Mouse (Mus musculus): ENCODE results near the gene Eci2.

DNA sequence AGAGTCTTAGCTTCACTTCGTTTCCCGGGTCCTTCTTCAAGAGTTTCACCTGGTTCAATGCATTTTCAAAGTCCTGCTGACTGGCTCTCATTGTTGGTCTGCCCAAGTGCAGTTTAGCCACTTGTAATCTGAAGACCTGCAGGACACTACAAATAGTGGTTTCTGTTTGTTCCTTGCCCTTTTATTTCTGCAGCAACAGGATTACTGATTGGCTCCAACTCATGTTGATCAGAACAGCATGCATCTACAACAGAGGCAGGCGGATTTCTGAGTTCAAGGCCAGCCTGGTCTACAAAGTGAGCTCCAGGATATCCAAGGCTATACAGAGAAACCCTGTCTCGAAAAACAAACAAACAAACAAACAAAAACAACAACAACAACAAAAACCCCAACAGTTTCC lies 33.8 kb downstream of the Eci2 start:
- TF ChIP-seq POLR2A (IDR thresholded peaks at IDR 0.05; ENCODE audit: insufficient read depth, low read length) (no peak), CTCF (IDR thresholded peaks at IDR 0.05; ENCODE audit: low read depth, low read length) (no peak)
